Mouse (Mus musculus): ENCODE data around the gene Iqch.

DNA sequence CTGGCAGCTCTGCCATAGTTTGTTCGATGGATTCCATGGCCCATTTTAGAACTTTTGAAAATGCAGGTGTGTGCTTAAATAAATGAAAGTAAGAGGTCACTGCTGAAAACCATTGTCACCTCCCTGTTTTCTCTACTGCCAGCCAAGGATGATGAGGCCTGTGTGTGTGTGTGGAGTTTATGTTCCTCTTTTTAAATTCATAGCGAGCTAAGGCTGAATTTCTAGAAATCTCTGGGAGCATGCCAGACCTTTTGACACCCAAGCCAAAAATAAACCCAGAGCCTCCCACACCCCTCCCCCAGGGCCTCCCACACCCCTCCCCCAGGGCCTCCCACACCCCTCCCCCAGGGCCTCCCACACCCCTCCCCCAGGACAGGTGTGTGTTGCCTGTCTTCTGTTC, 15.7 kb upstream of the Iqch start:
- TF ChIP-seq CTCF (conservative IDR thresholded peaks at IDR 0.05; ENCODE audit: insufficient read depth, insufficient read length, low read depth, low read length) (no peak), POLR2A (IDR thresholded peaks at IDR 0.05; ENCODE audit: low read depth, low read length) (no peak)

All from kidney, adult 2 months (tissue).